Mouse (Mus musculus): ENCODE measurements around the gene Iqub.

Iqub gene

GRCm38 (mm10) chr6:24397237-24397647, 117.6 kb downstream of the Iqub start:
- TF ChIP-seq GATA4 (IDR thresholded peaks at IDR 0.05; ENCODE audit: insufficient replicate concordance, low read length): no peak
